Mouse (Mus musculus): ENCODE measurements at regions not wholly inside any gene's neighbourhood (a gene's known extent, or its start where the extent isn't known, plus 50 kb on each side); places are given as distances from the start of the nearest gene placed in this dataset.
A peak's percentile ranks its signal among the peaks of the same experiment; 100 is the strongest.

DNA sequence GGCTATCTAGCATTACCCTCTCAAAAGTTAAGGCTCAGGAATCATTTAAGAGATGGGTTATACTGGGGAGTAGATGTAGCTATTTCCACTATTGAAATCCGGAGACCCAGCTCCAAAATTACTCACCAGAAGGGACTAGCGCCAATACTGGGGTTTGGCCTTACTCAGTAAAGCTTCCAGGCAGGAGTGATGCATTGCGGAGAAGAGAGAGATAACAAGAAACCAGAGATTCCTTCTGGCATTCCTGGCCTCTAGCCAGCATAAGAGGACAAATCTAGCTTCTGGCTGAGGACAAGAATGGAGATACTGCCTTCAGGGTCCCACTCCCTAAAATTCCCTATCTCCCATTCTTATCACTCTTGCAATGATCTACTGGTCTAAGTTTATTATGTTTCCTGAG is 95.7 kb upstream of the Zbtb20 start:
- Histone ChIP-seq H3K36me3 (ENCODE audit: insufficient read depth, low read length) (no peaks in the 10 kb centered on the region), H3K27me3 (ENCODE audit: insufficient read depth, low read length) (no peaks in the 10 kb centered on the region), H3K4me1 (replicated peaks; ENCODE audit: low read depth, low read length) (peaks cover 46% of the 10 kb centered on the region), H3K9me3 (ENCODE audit: low read length) (no peaks in the 10 kb centered on the region), H3K4me3 (replicated peaks; ENCODE audit: low read length) (peak overlapping the region; percentile 69)
- TF ChIP-seq CTCF (conservative IDR thresholded peaks at IDR 0.05; ENCODE audit: low read length) = no peak
- no peak for TF ChIP-seq POU5F1 (IDR thresholded peaks at IDR 0.05; ENCODE audit: borderline replicate concordance, low read length)
- no peak for TF ChIP-seq NANOG (IDR thresholded peaks at IDR 0.05; ENCODE audit: borderline replicate concordance, low read length)

DNA sequence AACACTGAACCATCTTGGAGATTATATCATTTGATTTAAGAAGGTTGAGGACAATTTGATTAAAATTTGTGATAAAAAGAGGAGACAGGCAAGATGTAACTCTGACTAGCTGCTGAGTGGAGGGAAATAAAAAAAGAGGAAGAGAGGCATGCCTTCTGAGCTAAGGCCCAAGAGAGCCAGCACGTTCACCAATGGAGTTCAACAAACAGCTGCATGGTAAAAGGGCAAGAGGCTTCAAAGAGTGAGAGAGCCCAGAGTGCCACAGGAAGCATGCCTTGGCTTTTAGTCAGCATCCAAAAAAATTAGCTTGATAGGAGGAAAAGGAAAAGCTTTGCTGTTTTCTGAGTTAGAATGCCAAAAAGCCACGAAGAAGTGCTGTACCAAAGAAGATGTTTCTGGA is 103.0 kb upstream of the Zbtb20 start:
- no peak for TF ChIP-seq POU5F1 (IDR thresholded peaks at IDR 0.05; ENCODE audit: borderline replicate concordance, low read length)
- TF ChIP-seq NANOG (IDR thresholded peaks at IDR 0.05; ENCODE audit: borderline replicate concordance, low read length) = no peak
- no peak for TF ChIP-seq CTCF (conservative IDR thresholded peaks at IDR 0.05; ENCODE audit: low read length)
- Histone ChIP-seq H3K9me3 (ENCODE audit: low read length) (peaks cover 14% of the 10 kb centered on the region), H3K36me3 (ENCODE audit: insufficient read depth, low read length) (peaks cover 11% of the 10 kb centered on the region; the same call in 1 of the 2 replicates), H3K4me1 (replicated peaks; ENCODE audit: low read depth, low read length) (peaks cover 22% of the 10 kb centered on the region), H3K27me3 (ENCODE audit: insufficient read depth, low read length) (no peaks in the 10 kb centered on the region), H3K4me3 (replicated peaks; ENCODE audit: low read length) (no peak overlapping the region)

DNA sequence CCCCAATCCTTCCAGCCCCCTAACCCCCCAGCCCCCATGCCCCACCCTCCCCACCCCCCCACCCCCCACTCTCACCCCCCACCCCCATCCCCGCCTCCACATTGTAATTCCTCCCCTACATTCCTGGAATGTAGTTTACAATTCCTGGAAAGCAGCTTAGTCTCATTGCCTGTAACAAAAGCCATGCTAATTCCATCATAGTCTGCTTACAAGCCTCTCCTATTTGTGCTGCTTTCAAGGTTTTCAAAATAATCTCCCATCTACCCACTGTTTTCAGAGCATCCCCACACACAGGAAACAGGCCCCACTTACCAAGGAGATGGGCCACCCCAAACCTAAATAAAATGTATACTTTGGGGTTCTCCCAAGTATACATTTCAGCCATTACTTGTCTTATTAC is 105.5 kb upstream of the Zbtb20 start:
- TF ChIP-seq POU5F1 (IDR thresholded peaks at IDR 0.05; ENCODE audit: borderline replicate concordance, low read length) (no peak), NANOG (IDR thresholded peaks at IDR 0.05; ENCODE audit: borderline replicate concordance, low read length) (peak; percentile 66; the same call in 1 of the 2 replicates), CTCF (conservative IDR thresholded peaks at IDR 0.05; ENCODE audit: low read length) (no peak)
- Histone ChIP-seq H3K4me1 (replicated peaks; ENCODE audit: low read depth, low read length) (peaks cover 22% of the 10 kb centered on the region), H3K4me3 (replicated peaks; ENCODE audit: low read length) (no peak overlapping the region), H3K36me3 (ENCODE audit: insufficient read depth, low read length) (peaks cover 11% of the 10 kb centered on the region; the same call in 1 of the 2 replicates), H3K27me3 (ENCODE audit: insufficient read depth, low read length) (no peaks in the 10 kb centered on the region), H3K9me3 (ENCODE audit: low read length) (peaks cover 14% of the 10 kb centered on the region)

DNA sequence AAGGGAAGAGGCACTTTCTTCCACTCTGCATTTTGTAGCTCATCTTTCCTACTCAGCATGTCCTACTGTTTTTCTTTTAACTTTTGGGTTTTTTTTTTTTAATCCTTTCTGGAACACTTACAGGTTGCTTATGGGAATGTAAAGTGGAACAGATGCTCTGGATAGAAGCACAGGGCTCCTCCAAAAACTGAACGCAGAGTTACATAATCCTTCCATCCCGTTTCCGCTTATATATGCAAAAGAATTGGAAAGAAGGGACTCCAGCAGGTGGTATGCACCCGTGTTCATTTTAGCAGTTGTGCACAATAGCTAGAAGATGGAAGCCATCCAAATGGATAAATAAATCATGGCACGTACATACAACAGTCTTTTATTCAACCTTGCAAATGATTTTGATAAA is 127.0 kb upstream of the Zbtb20 start:
- Histone ChIP-seq H3K36me3 (ENCODE audit: insufficient read depth, low read length) (no peaks in the 10 kb centered on the region), H3K4me1 (replicated peaks; ENCODE audit: low read depth, low read length) (peaks cover 8% of the 10 kb centered on the region), H3K4me3 (replicated peaks; ENCODE audit: low read length) (no peak overlapping the region), H3K9me3 (ENCODE audit: low read length) (no peaks in the 10 kb centered on the region), H3K27me3 (ENCODE audit: insufficient read depth, low read length) (no peaks in the 10 kb centered on the region)
- TF ChIP-seq NANOG (IDR thresholded peaks at IDR 0.05; ENCODE audit: borderline replicate concordance, low read length) = no peak
- TF ChIP-seq CTCF (conservative IDR thresholded peaks at IDR 0.05; ENCODE audit: low read length) = no peak
- no peak for TF ChIP-seq POU5F1 (IDR thresholded peaks at IDR 0.05; ENCODE audit: borderline replicate concordance, low read length)

DNA sequence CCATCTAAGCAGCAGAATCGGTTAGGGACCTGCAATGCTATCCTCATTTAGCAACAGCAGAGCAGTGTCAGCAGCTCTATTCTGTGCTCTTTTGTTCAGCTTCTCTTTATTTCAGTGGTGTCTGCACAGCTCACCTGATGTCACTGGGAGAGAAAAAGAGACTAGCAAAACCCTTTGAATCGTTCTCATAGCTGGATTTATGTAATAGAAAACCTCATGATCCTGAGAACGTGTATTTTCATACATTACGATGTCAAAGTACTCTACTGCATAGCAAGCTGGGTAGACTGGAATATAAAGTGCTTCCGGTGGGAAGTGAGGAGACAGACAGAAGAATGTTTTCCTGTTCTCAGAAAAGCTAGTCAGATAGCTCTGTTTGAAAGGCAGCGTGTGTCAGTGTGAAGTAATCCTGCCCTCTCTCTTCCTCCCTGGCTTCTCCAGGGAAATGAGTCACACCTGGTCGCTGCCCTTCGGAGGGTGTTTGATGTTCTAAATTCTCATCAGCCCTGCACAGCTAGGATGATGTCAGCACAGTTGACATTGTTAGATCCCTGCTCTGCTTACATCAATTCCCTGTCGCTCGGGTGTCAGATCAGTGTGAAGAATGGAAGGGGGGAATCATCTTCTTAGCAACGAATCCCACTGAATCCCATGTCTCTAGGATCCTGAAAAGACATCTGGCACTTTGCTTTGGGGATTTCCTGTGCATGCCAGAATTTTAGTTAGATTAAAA is 129.6 kb upstream of the Zbtb20 start:
- no peaks in the 10 kb centered on the region for H3K36me3 ChIP-seq (ENCODE audit: insufficient read depth, low read length)
- peaks cover 10% of the 10 kb centered on the region for H3K4me1 ChIP-seq (replicated peaks; ENCODE audit: low read depth, low read length)
- H3K4me3 ChIP-seq (replicated peaks; ENCODE audit: low read length) = no peak overlapping the region
- TF ChIP-seq CTCF (conservative IDR thresholded peaks at IDR 0.05; ENCODE audit: low read length) = no peak
- no peak for TF ChIP-seq NANOG (IDR thresholded peaks at IDR 0.05; ENCODE audit: borderline replicate concordance, low read length)
- H3K27me3 ChIP-seq (ENCODE audit: insufficient read depth, low read length) = no peaks in the 10 kb centered on the region
- no peaks in the 10 kb centered on the region for H3K9me3 ChIP-seq (ENCODE audit: low read length)

DNA sequence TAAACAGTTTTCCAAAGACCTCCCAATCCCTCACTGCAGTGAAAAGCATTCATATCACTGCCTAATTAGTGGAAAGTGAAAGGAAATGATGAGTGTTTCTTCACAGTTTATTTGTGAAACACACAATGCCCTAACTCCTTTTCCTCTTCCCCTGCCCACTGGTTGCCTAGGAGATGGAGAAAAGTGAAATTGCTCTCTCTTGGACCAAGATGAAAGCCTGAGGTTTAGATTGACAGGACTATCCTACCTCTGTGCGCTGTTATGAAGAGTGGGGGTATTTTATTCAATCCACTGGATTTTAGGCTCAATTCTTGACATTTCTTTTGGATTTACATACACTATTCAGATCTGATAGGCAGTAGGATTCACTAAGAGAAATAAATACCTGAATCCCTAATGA is 132.1 kb upstream of the Zbtb20 start:
- Histone ChIP-seq H3K36me3 (ENCODE audit: insufficient read depth, low read length) (no peaks in the 10 kb centered on the region), H3K9me3 (ENCODE audit: low read length) (no peaks in the 10 kb centered on the region), H3K4me3 (replicated peaks; ENCODE audit: low read length) (no peak overlapping the region), H3K27me3 (ENCODE audit: insufficient read depth, low read length) (no peaks in the 10 kb centered on the region), H3K4me1 (replicated peaks; ENCODE audit: low read depth, low read length) (peaks cover 10% of the 10 kb centered on the region)
- TF ChIP-seq CTCF (conservative IDR thresholded peaks at IDR 0.05; ENCODE audit: low read length) = no peak
- TF ChIP-seq NANOG (IDR thresholded peaks at IDR 0.05; ENCODE audit: borderline replicate concordance, low read length) = no peak
- TF ChIP-seq POU5F1 (IDR thresholded peaks at IDR 0.05; ENCODE audit: borderline replicate concordance, low read length) = no peak

DNA sequence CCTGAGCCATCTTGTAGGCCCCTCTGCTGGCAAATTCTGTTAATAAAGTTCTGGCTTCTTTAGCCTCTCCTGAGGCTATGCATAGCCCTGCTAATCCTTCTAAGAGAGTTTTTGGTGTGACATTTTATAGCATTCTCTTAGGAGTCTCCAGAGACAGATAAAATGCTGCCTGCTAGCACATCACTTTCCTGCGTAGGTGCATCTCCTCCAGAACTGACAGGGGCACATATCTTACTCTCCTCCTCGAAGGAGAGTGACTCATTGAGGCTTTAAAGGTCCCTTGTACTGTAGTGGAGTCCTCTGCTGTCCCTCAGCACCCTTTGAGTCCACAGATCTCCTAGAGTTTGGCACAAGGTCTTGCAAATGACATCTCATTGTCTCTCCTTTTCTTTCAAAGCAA is 132.6 kb upstream of the Zbtb20 start:
- Histone ChIP-seq H3K9me3 (ENCODE audit: low read length) (no peaks in the 10 kb centered on the region), H3K4me1 (replicated peaks; ENCODE audit: low read depth, low read length) (peaks cover 10% of the 10 kb centered on the region), H3K4me3 (replicated peaks; ENCODE audit: low read length) (no peak overlapping the region), H3K36me3 (ENCODE audit: insufficient read depth, low read length) (no peaks in the 10 kb centered on the region), H3K27me3 (ENCODE audit: insufficient read depth, low read length) (no peaks in the 10 kb centered on the region)
- TF ChIP-seq CTCF (conservative IDR thresholded peaks at IDR 0.05; ENCODE audit: low read length) (no peak), NANOG (IDR thresholded peaks at IDR 0.05; ENCODE audit: borderline replicate concordance, low read length) (no peak), POU5F1 (IDR thresholded peaks at IDR 0.05; ENCODE audit: borderline replicate concordance, low read length) (no peak)

DNA sequence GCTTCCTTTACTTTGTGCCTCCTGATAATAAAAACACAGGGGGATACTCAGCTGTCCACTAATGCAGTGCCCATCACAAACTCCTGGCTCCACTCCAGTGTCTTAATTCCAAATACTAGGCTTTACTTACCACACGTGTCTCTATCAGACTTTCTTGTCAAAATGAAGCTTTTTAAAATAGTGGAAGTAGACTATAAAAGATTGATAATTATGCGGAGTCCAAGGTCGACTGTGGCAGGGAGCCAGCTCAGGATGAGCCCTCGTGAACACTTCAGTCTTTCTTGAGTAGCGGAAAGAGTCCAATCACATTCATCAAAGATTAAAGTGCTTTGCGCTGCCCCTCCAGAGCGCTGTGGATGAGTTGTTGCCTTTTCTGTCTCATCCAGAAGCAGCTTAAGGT is 147.9 kb upstream of the Zbtb20 start:
- Histone ChIP-seq H3K27me3 (ENCODE audit: insufficient read depth, low read length) (0 out of 2 replicates have a peak, but pooled peaks cover 2% of the 10 kb centered on the region), H3K9me3 (ENCODE audit: low read length) (peaks cover 13% of the 10 kb centered on the region; the same call in 1 of the 2 replicates), H3K4me3 (replicated peaks; ENCODE audit: low read length) (no peak overlapping the region), H3K36me3 (ENCODE audit: insufficient read depth, low read length) (no peaks in the 10 kb centered on the region), H3K4me1 (replicated peaks; ENCODE audit: low read depth, low read length) (peaks cover 10% of the 10 kb centered on the region; the same call in 1 of the 2 replicates)
- no peak for TF ChIP-seq NANOG (IDR thresholded peaks at IDR 0.05; ENCODE audit: borderline replicate concordance, low read length)
- no peak for TF ChIP-seq CTCF (conservative IDR thresholded peaks at IDR 0.05; ENCODE audit: low read length)
- no peak for TF ChIP-seq POU5F1 (IDR thresholded peaks at IDR 0.05; ENCODE audit: borderline replicate concordance, low read length)

DNA sequence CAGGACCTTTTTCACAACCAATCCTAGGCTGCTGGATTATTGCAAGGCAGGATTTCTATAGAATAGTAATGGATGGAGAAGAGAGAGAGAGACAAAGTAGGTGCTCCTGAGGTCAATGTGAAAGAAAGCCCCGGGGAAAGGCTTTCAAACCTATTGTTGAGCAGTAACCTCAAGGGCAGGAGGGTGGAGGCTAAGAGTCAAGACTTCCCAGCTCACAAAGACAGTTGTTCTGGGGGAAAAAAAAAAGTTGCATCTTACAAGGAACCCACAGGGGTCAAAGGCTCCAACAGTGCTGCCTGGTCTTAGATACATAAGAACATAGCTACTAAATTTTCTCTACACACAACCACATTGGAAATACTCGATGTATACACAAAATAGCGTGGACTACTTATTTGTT is 155.8 kb upstream of the Zbtb20 start:
- Histone ChIP-seq H3K27me3 (ENCODE audit: insufficient read depth, low read length) (no peaks in the 10 kb centered on the region), H3K36me3 (ENCODE audit: insufficient read depth, low read length) (no peaks in the 10 kb centered on the region), H3K9me3 (ENCODE audit: low read length) (peaks cover 10% of the 10 kb centered on the region; the same call in 1 of the 2 replicates), H3K4me1 (replicated peaks; ENCODE audit: low read depth, low read length) (peaks cover 28% of the 10 kb centered on the region), H3K4me3 (replicated peaks; ENCODE audit: low read length) (no peak overlapping the region)
- TF ChIP-seq NANOG (IDR thresholded peaks at IDR 0.05; ENCODE audit: borderline replicate concordance, low read length) (peak; percentile 19; the same call in 1 of the 2 replicates), CTCF (conservative IDR thresholded peaks at IDR 0.05; ENCODE audit: low read length) (no peak), POU5F1 (IDR thresholded peaks at IDR 0.05; ENCODE audit: borderline replicate concordance, low read length) (no peak)
